Mouse (Mus musculus) liver, embryonic 11.5 days (tissue): ENCODE measurements at regions not wholly inside any gene's neighbourhood (a gene's known extent, or its start where the extent isn't known, plus 50 kb on each side); places are given as distances from the start of the nearest gene placed in this dataset.

Source experiments
- ATAC-seq: fragments of 200-750 bp; cut with Nextera tagmentation; replicated peaks from 2 replicates; pipeline ENCODE4 v1.8.0; 2017; ENCODE audit warnings: moderate number of reproducible peaks, mild to moderate bottlenecking, moderate TSS enrichment, moderate library complexity; ENCODE audit not compliant: low FRiP score
- DNase-seq: peaks from one replicate; pipeline ENCODE4 v3.0.0-alpha.2; 2017; ENCODE audit warnings: low spot score
- H3K27ac ChIP-seq: fragments of 300-500 bp; sonication (generic); 2 replicates; pipeline ENCODE4 v1.5.1; 2014; ENCODE audit warnings: mild to moderate bottlenecking, low read depth, low read length, control low read depth
- H3K27me3 ChIP-seq: fragments of 300-500 bp; sonication (generic); replicated peaks from 2 replicates; pipeline ENCODE4 v1.6.1; 2014; ENCODE audit warnings: low read length, mixed read lengths; ENCODE audit not compliant: control insufficient read depth, insufficient read depth
- H3K36me3 ChIP-seq: fragments of 300-500 bp; sonication (generic); 2 replicates; pipeline ENCODE4 v1.6.1; 2014; ENCODE audit warnings: mild to moderate bottlenecking, low read length, moderate library complexity, mixed read lengths; ENCODE audit not compliant: control insufficient read depth, insufficient read depth
- H3K4me1 ChIP-seq: fragments of 300-500 bp; sonication (generic); replicated peaks from 2 replicates; pipeline ENCODE4 v1.6.1; 2014; ENCODE audit warnings: low read length, mixed read lengths; ENCODE audit not compliant: control insufficient read depth, insufficient read depth
- H3K4me2 ChIP-seq: fragments of 300-500 bp; sonication (generic); 2 replicates; pipeline ENCODE4 v1.6.1; 2014; ENCODE audit warnings: mild to moderate bottlenecking, control low read depth, moderate library complexity
- H3K4me3 ChIP-seq: fragments of 300-500 bp; sonication (generic); 2 replicates; pipeline ENCODE4 v1.5.1; 2014; ENCODE audit warnings: low read depth, low read length, control low read depth
- H3K9ac ChIP-seq: fragments of 300-500 bp; sonication (generic); 2 replicates; pipeline ENCODE4 v1.6.1; 2014; ENCODE audit warnings: low read depth, low read length, control low read depth
- H3K9me3 ChIP-seq: fragments of 300-500 bp; sonication (generic); 2 replicates; pipeline ENCODE4 v1.6.1; 2016; ENCODE audit warnings: low read length, inconsistent platforms, mixed read lengths; ENCODE audit not compliant: control insufficient read depth
- whole genome bisulfite sequencing: fragments of 180-500 bp; shearing (Covaris S2); extraction: QIAGEN DNeasy Blood & Tissue Kit; methylation state at CpG from one replicate; pipeline ENCODE4 v1.1.7; 2014; 5-methylcytosine and 5-hydroxymethylcytosine counted together

- no peak overlapping the region for H3K4me2 ChIP-seq
- H3K9ac ChIP-seq = no peak overlapping the region
- no peak for DNase-seq
These were observed 428.0 kb downstream of the Atp23 start for GRCm38 (mm10) chr10:126473050-126473719.

GRCm38 (mm10) chr10:126470838-126471491 lies 430.2 kb downstream of the Atp23 start:
- H3K27ac ChIP-seq = no peak overlapping the region
- DNase-seq = no peak

More at GRCm38 (mm10) chr10:126473050-126473719, 428.0 kb downstream of the Atp23 start:
- 64% methylated on average over 6 of the region's 6 CpGs for WGBS
- Histone ChIP-seq H3K36me3 (no peaks in the 10 kb centered on the region), H3K27ac (no peak overlapping the region), H3K4me1 (no peaks in the 10 kb centered on the region), H3K27me3 (no peaks in the 10 kb centered on the region), H3K4me3 (no peak overlapping the region), H3K9me3 (no peaks in the 10 kb centered on the region)
- ATAC-seq = no peak

GRCm38 (mm10) chr10:126462770-126463169 lies 438.4 kb downstream of the Atp23 start:
- H3K9ac ChIP-seq = no peak overlapping the region

More at GRCm38 (mm10) chr10:126470838-126471491, 430.2 kb downstream of the Atp23 start:
- ATAC-seq = no peak
- Histone ChIP-seq H3K9ac (no peak overlapping the region), H3K36me3 (no peaks in the 10 kb centered on the region), H3K4me2 (no peak overlapping the region), H3K9me3 (no peaks in the 10 kb centered on the region), H3K27me3 (no peaks in the 10 kb centered on the region), H3K4me3 (no peak overlapping the region), H3K4me1 (no peaks in the 10 kb centered on the region)
- WGBS = 56% methylated on average over 4 of the region's 4 CpGs

DNA sequence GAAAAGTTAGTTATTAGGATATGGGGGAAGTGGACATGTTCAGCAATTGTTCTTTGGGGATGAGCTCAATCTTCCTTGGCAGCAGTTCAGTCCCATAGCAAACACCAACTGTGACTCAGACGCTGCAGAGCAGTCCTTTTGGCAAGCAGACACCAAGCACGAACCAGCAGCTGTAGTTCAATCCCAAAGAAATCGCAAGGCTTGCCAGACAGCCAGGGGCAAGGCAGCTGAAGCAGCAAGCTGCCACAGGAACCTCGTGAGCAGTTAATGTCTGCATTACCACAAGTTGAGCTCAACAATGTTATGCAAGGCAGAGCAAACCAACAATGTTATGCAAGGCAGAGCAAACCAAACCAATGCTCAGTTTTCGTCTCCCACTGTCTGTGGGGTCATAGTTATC lies 442.6 kb downstream of the Atp23 start:
- Histone ChIP-seq H3K36me3 (no peaks in the 10 kb centered on the region), H3K4me2 (no peak overlapping the region), H3K4me3 (no peak overlapping the region), H3K27me3 (no peaks in the 10 kb centered on the region), H3K9me3 (no peaks in the 10 kb centered on the region), H3K9ac (no peak overlapping the region), H3K4me1 (no peaks in the 10 kb centered on the region), H3K27ac (no peak overlapping the region)
- DNase-seq (no peak), ATAC-seq (no peak)
- WGBS = 79% methylated on average over 5 of the region's 5 CpGs

More at GRCm38 (mm10) chr10:126462770-126463169, 438.4 kb downstream of the Atp23 start:
- ATAC-seq (no peak), DNase-seq (no peak)
- no peaks in the 10 kb centered on the region for H3K9me3 ChIP-seq
- no peaks in the 10 kb centered on the region for H3K4me1 ChIP-seq
- no peak overlapping the region for H3K4me2 ChIP-seq
- H3K27me3 ChIP-seq = no peaks in the 10 kb centered on the region
- no peaks in the 10 kb centered on the region for H3K36me3 ChIP-seq
- H3K4me3 ChIP-seq = no peak overlapping the region
- WGBS = 67% methylated on average over 1 of the region's 1 CpGs
- H3K27ac ChIP-seq = no peak overlapping the region

- Histone ChIP-seq H3K27me3 (no peaks in the 10 kb centered on the region), H3K9ac (no peak overlapping the region), H3K27ac (no peak overlapping the region), H3K4me2 (no peak overlapping the region), H3K9me3 (no peaks in the 10 kb centered on the region), H3K4me3 (no peak overlapping the region), H3K4me1 (no peaks in the 10 kb centered on the region), H3K36me3 (no peaks in the 10 kb centered on the region)
- 80% methylated on average over 15 of the region's 15 CpGs for WGBS
- no peak for DNase-seq
- ATAC-seq = no peak
These were observed 448.2 kb downstream of the Atp23 start for GRCm38 (mm10) chr10:126452757-126453528.

GRCm38 (mm10) chr10:126452057-126452622 lies 449.0 kb downstream of the Atp23 start:
- H3K27me3 ChIP-seq = no peaks in the 10 kb centered on the region
- no peak for ATAC-seq
- no peak for DNase-seq
- H3K27ac ChIP-seq = no peak overlapping the region
- H3K36me3 ChIP-seq = no peaks in the 10 kb centered on the region
- H3K9me3 ChIP-seq = no peaks in the 10 kb centered on the region
- no peaks in the 10 kb centered on the region for H3K4me1 ChIP-seq
- no peak overlapping the region for H3K4me2 ChIP-seq
- no peak overlapping the region for H3K9ac ChIP-seq
- WGBS = 88% methylated on average over 10 of the region's 10 CpGs
- H3K4me3 ChIP-seq = no peak overlapping the region

DNA sequence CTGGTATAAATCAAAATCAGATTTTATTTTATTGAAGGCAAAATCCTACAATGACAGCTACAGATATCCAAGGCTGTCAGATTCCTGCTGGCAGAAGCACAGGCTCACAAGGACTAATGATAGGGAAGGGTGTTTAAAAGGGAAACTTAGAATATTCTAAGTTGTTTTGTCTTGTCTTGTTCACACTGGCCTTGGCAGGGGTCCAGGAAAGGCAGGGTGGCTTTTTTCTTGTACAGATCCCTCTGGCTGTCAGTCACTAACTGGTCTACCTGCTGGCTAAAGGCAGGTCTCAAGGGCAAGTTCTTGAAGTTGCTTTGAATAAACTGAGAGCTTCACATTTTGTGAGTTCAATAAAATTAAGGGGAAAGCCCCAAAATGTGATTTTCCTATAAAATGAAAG lies 465.3 kb downstream of the Lrig3 start:
- H3K4me3 ChIP-seq = no peak overlapping the region

GRCm38 (mm10) chr10:126430346-126430745 lies 464.4 kb downstream of the Lrig3 start:
- Histone ChIP-seq H3K4me1 (no peaks in the 10 kb centered on the region), H3K9me3 (no peaks in the 10 kb centered on the region), H3K4me3 (no peak overlapping the region), H3K27me3 (no peaks in the 10 kb centered on the region), H3K27ac (no peak overlapping the region), H3K4me2 (no peak overlapping the region), H3K36me3 (no peaks in the 10 kb centered on the region), H3K9ac (no peak overlapping the region)
- WGBS = 83% methylated on average over 8 of the region's 8 CpGs
- DNase-seq = no peak
- ATAC-seq = no peak

More for the DNA sequence above, 465.3 kb downstream of the Lrig3 start:
- no peak overlapping the region for H3K9ac ChIP-seq
- DNase-seq (no peak), ATAC-seq (no peak)
- H3K4me1 ChIP-seq = no peaks in the 10 kb centered on the region
- no peaks in the 10 kb centered on the region for H3K27me3 ChIP-seq
- H3K4me2 ChIP-seq = no peak overlapping the region
- no peaks in the 10 kb centered on the region for H3K9me3 ChIP-seq
- no peak overlapping the region for H3K27ac ChIP-seq
- H3K36me3 ChIP-seq = no peaks in the 10 kb centered on the region
